17 mouse cellular contexts compared by ENCODE assay signal in the genomic region with DNA sequence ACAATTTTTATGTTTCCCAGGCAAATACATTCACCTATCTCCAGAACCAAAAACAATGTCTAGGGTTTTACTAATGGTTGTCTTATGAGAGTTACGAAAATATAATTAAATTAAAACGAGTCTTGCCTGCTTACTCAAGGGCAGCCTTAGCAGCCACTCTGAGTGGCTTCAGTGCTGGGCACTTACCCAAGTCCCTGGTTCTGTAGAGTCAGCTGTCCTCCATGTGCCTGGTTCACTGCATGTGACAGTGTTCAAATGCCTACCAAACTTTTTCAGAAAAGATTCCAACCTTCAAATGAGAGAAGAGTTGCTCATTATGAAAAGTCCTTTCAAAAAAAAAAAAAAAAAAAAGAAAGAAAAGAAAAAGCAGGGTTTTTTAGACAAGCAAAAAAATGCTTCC. TPM values are rescaled to one million over a fixed set of nuclear protein-coding genes. Genes with fewer than 3 reads are reported as not detected.
"Had no signal": no experiment of that assay in that cellular context is flagged by ENCODE, and none has a peak within 500 bp of the region (broad histone marks: within the 10 kb centered on the region; RNA-seq: fewer than 3 reads in every experiment).

No protein-coding gene starts in this region.

- DNase-seq: layer of hippocampus, adult 9-11 months; liver; liver, embryonic 13.5 days; liver, postnatal 0 days; lung, postnatal 14 days; right cerebral cortex, adult 18-20 months; right cerebral cortex, postnatal 25 days; thymus, postnatal 36 days had no signal

- H3K4me3 ChIP-seq: limb, embryonic 12.5 days; liver, embryonic 13.5 days; lung, embryonic 15.5 days; megakaryocyte, embryonic 14.5 days; midbrain, embryonic 12.5 days had no signal

- H3K4me2 ChIP-seq: limb, embryonic 12.5 days; liver, embryonic 13.5 days; lung, embryonic 15.5 days; midbrain, embryonic 12.5 days had no signal

- H3K36me3 ChIP-seq: limb, embryonic 12.5 days; liver, embryonic 13.5 days; lung, embryonic 15.5 days; midbrain, embryonic 12.5 days had no signal

- H3K9ac ChIP-seq: limb, embryonic 12.5 days; liver, embryonic 13.5 days; liver, postnatal 0 days; lung, embryonic 15.5 days; midbrain, embryonic 12.5 days had no signal

- H3K27me3 ChIP-seq: limb, embryonic 12.5 days; liver, embryonic 13.5 days; lung, embryonic 15.5 days; megakaryocyte, embryonic 14.5 days; midbrain, embryonic 12.5 days had no signal

- H3K27ac ChIP-seq: limb, embryonic 12.5 days; liver, embryonic 13.5 days; lung, embryonic 15.5 days; macrophage; midbrain, embryonic 12.5 days had no signal

- H3K4me1 ChIP-seq: limb, embryonic 12.5 days; liver, embryonic 13.5 days; megakaryocyte, embryonic 14.5 days; midbrain, embryonic 12.5 days had no signal

- ATAC-seq: inflammation-experienced regulatory T-cells, adult 6 months; intestine, postnatal 0 days; liver, postnatal 0 days had no signal

- H3K9me3 ChIP-seq: limb, embryonic 12.5 days; liver, embryonic 13.5 days; lung, embryonic 15.5 days; megakaryocyte, embryonic 14.5 days; midbrain, embryonic 12.5 days had no signal

RNA-seq across cellular contexts. Expression of a gene that starts 15.1 kb away (rescaled TPM):
- polyA plus RNA-seq: inflammation-experienced regulatory T-cells, adult 6 months; liver, embryonic 13.5 days; liver, postnatal 0 days; macrophage; small intestine, adult 2 months; thymus, postnatal 0 days had no signal
